Mouse (Mus musculus): Measurements from ENCODE around the gene Phex. TPM values are rescaled to one million over a fixed set of nuclear protein-coding genes. Genes with fewer than 3 reads are reported as not detected.

Gene Phex
- total and polyA plus RNA-seq, 3 experiments: 0.01 to 0.12 TPM; not detected in 1

GRCm38 (mm10) chrX:157390102-157390501, 25.0 kb downstream of the Phex start:
- no peaks in the 10 kb centered on the region for H3K79me2 ChIP-seq (ENCODE audit: control insufficient read depth, insufficient read depth, low read length, poor library complexity)
- no peak for TF ChIP-seq RAD21 (IDR thresholded peaks at IDR 0.05; ENCODE audit: low read depth, low read length)
- TF ChIP-seq GATA1 (IDR thresholded peaks at IDR 0.05; ENCODE audit: low read depth, low read length): no peak
- TF ChIP-seq CTCF (IDR thresholded peaks at IDR 0.05 in 2 of 3, conservative IDR thresholded peaks at IDR 0.05 in 1 of 3; ENCODE audit: control insufficient read depth in 1 of 3, insufficient read depth in 1 of 3, low read depth in 2 of 3, low read length in 3 of 3, poor library complexity in 1 of 3, severe bottlenecking in 1 of 3): no peak
- TF ChIP-seq MAFK (IDR thresholded peaks at IDR 0.05; ENCODE audit: borderline replicate concordance, low read depth, low read length): no peak
- no peak for TF ChIP-seq NELFE (IDR thresholded peaks at IDR 0.05; ENCODE audit: low read depth, low read length)
- TF ChIP-seq ELF1 (IDR thresholded peaks at IDR 0.05; ENCODE audit: low read depth, low read length): no peak
- no peak for TF ChIP-seq ZKSCAN1 (IDR thresholded peaks at IDR 0.05; ENCODE audit: low read depth, low read length)
- TF ChIP-seq TAL1 (IDR thresholded peaks at IDR 0.05; ENCODE audit: low read length): no peak
- no peak for TF ChIP-seq SMC3 (IDR thresholded peaks at IDR 0.05; ENCODE audit: low read depth, low read length)
- TF ChIP-seq JUND (IDR thresholded peaks at IDR 0.05; ENCODE audit: low read depth, low read length): no peak
- no peak for TF ChIP-seq TBP (IDR thresholded peaks at IDR 0.05; ENCODE audit: low read depth, low read length)
- no peak for TF ChIP-seq POLR2AphosphoS5 (IDR thresholded peaks at IDR 0.05; ENCODE audit: borderline replicate concordance, low read depth, low read length)
- DNase-seq (ENCODE audit: low read depth, low spot score): no peak

GRCm38 (mm10) chrX:157388419-157388818, 26.7 kb downstream of the Phex start:
- no peaks in the 10 kb centered on the region for H3K27me3 ChIP-seq (ENCODE audit: control insufficient read depth in 1 of 2, insufficient read depth in 2 of 2, low read length in 2 of 2)
- no peaks in the 10 kb centered on the region for H3K36me3 ChIP-seq (ENCODE audit: control insufficient read depth in 1 of 2, insufficient read depth in 2 of 2, low read length in 2 of 2)
- no peak overlapping the region for H3K9ac ChIP-seq (ENCODE audit: control insufficient read depth, low read depth, low read length, poor library complexity, severe bottlenecking)
- no peak for DNase-seq (ENCODE audit: low read depth, low spot score)
- H3K4me3 ChIP-seq (ENCODE audit: control insufficient read depth in 1 of 2, insufficient read depth in 1 of 2, low read depth in 2 of 2, low read length in 2 of 2): no peak overlapping the region
- H3K79me2 ChIP-seq (ENCODE audit: control insufficient read depth, insufficient read depth, low read length, poor library complexity): no peaks in the 10 kb centered on the region
- no peaks in the 10 kb centered on the region for H3K4me1 ChIP-seq (ENCODE audit: control insufficient read depth in 1 of 2, insufficient read depth in 2 of 2, low read length in 2 of 2)
- TF ChIP-seq MAZ (IDR thresholded peaks at IDR 0.05; ENCODE audit: low read depth, low read length) (no peak), ELF1 (IDR thresholded peaks at IDR 0.05; ENCODE audit: low read depth, low read length) (no peak), ZC3H11A (IDR thresholded peaks at IDR 0.05; ENCODE audit: low read depth, low read length) (no peak), GATA1 (IDR thresholded peaks at IDR 0.05; ENCODE audit: low read depth, low read length) (no peak), RAD21 (IDR thresholded peaks at IDR 0.05; ENCODE audit: low read depth, low read length) (no peak), JUND (IDR thresholded peaks at IDR 0.05; ENCODE audit: low read depth, low read length) (no peak), ZNF384 (IDR thresholded peaks at IDR 0.05; ENCODE audit: low read depth, low read length) (no peak)
- H3K27ac ChIP-seq (ENCODE audit: control insufficient read depth, low read depth, low read length): no peak overlapping the region
- no peaks in the 10 kb centered on the region for H3K9me3 ChIP-seq (replicated peaks; ENCODE audit: insufficient read depth, low read length)

More at GRCm38 (mm10) chrX:157390102-157390501, 25.0 kb downstream of the Phex start:
- H3K4me1 ChIP-seq (ENCODE audit: control insufficient read depth in 1 of 2, insufficient read depth in 2 of 2, low read length in 2 of 2): no peaks in the 10 kb centered on the region
- H3K9me3 ChIP-seq (replicated peaks; ENCODE audit: insufficient read depth, low read length): no peaks in the 10 kb centered on the region
- no peak overlapping the region for H3K9ac ChIP-seq (ENCODE audit: control insufficient read depth, low read depth, low read length, poor library complexity, severe bottlenecking)
- H3K4me3 ChIP-seq (ENCODE audit: control insufficient read depth in 1 of 2, insufficient read depth in 1 of 2, low read depth in 2 of 2, low read length in 2 of 2): no peak overlapping the region
- no peaks in the 10 kb centered on the region for H3K36me3 ChIP-seq (ENCODE audit: control insufficient read depth in 1 of 2, insufficient read depth in 2 of 2, low read length in 2 of 2)
- H3K27ac ChIP-seq (ENCODE audit: control insufficient read depth, low read depth, low read length): no peak overlapping the region
- H3K27me3 ChIP-seq (ENCODE audit: control insufficient read depth in 1 of 2, insufficient read depth in 2 of 2, low read length in 2 of 2): no peaks in the 10 kb centered on the region

- TF ChIP-seq TBP (IDR thresholded peaks at IDR 0.05; ENCODE audit: low read depth, low read length): no peak
- no peak for TF ChIP-seq USF1 (IDR thresholded peaks at IDR 0.05; ENCODE audit: low read depth, low read length)
- TF ChIP-seq KAT2A (conservative IDR thresholded peaks at IDR 0.05; ENCODE audit: low read depth, low read length): no peak
- TF ChIP-seq SMC3 (IDR thresholded peaks at IDR 0.05; ENCODE audit: low read depth, low read length): no peak
- TF ChIP-seq GABPA (IDR thresholded peaks at IDR 0.05; ENCODE audit: low read depth, low read length): no peak
- no peak for TF ChIP-seq EP300 (IDR thresholded peaks at IDR 0.05; ENCODE audit: low read depth in 1 of 2, low read length in 2 of 2)
- no peak for TF ChIP-seq HCFC1 (IDR thresholded peaks at IDR 0.05; ENCODE audit: low read depth, low read length)
- no peak for TF ChIP-seq MYC (IDR thresholded peaks at IDR 0.05; ENCODE audit: low read depth, low read length)
- TF ChIP-seq CHD2 (IDR thresholded peaks at IDR 0.05; ENCODE audit: low read length): no peak
- TF ChIP-seq ZMIZ1 (IDR thresholded peaks at IDR 0.05; ENCODE audit: low read depth, low read length): no peak
- no peak for TF ChIP-seq ZNF384 (IDR thresholded peaks at IDR 0.05; ENCODE audit: low read depth, low read length)
- no peak for TF ChIP-seq CTCF (IDR thresholded peaks at IDR 0.05 in 2 of 3, conservative IDR thresholded peaks at IDR 0.05 in 1 of 3; ENCODE audit: control insufficient read depth in 1 of 3, insufficient read depth in 1 of 3, low read depth in 2 of 3, low read length in 3 of 3, poor library complexity in 1 of 3, severe bottlenecking in 1 of 3)
- TF ChIP-seq POLR2A (IDR thresholded peaks at IDR 0.05; ENCODE audit: control insufficient read depth in 1 of 2, insufficient read depth in 1 of 2, low read depth in 1 of 2, low read length in 2 of 2, poor library complexity in 1 of 2): no peak
- no peak for TF ChIP-seq MEF2A (IDR thresholded peaks at IDR 0.05; ENCODE audit: extremely low read depth, insufficient replicate concordance, low read depth, low read length, poor library complexity, severe bottlenecking)
- no peak for DNase-seq (ENCODE audit: low read depth, low spot score)
- no peaks in the 10 kb centered on the region for H3K36me3 ChIP-seq (ENCODE audit: control insufficient read depth in 1 of 2, insufficient read depth in 2 of 2, low read length in 2 of 2)
- H3K9me3 ChIP-seq (replicated peaks; ENCODE audit: insufficient read depth, low read length): no peaks in the 10 kb centered on the region
- no peaks in the 10 kb centered on the region for H3K27me3 ChIP-seq (ENCODE audit: control insufficient read depth in 1 of 2, insufficient read depth in 2 of 2, low read length in 2 of 2)
- H3K4me1 ChIP-seq (ENCODE audit: control insufficient read depth in 1 of 2, insufficient read depth in 2 of 2, low read length in 2 of 2): no peaks in the 10 kb centered on the region
- H3K27ac ChIP-seq (ENCODE audit: control insufficient read depth, low read depth, low read length): no peak overlapping the region
- no peak overlapping the region for H3K4me3 ChIP-seq (ENCODE audit: control insufficient read depth in 1 of 2, insufficient read depth in 1 of 2, low read depth in 2 of 2, low read length in 2 of 2)
- no peak overlapping the region for H3K9ac ChIP-seq (ENCODE audit: control insufficient read depth, low read depth, low read length, poor library complexity, severe bottlenecking)
- no peaks in the 10 kb centered on the region for H3K79me2 ChIP-seq (ENCODE audit: control insufficient read depth, insufficient read depth, low read length, poor library complexity)
Observed at GRCm38 (mm10) chrX:157387025-157387424, 28.1 kb downstream of the Phex start.
